Mouse (Mus musculus) lung, postnatal 14 days (tissue): ENCODE results near the gene Rpl10-ps3.

Source experiments
- DNase-seq: peaks from one replicate; pipeline ENCODE4 v3.0.0; 2021

The Rpl10-ps3 gene

DNA sequence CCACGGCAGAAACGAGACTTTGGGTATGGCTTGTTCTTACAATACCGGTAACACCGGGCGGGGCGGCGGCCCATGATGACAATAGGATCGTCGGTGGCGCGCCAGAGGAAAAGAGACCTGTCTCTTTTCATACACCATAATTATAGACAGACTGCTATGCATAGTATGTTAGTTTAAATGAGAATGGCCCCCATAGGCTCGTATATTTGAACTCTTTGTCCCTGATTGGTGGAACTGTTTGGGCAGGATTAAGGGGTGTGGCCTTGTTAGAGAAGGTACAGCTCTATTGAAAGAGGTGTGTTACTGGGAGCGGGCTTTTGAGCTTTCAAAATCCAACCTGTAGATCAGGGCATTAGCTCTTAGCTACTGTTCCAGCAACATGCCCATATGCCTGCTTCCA is at the start of gene Rpl10-ps3:
TSS of gene Rpl10-ps3 (minus strand) at position 101 of the 400 bp plus-strand sequence.
- DNase-seq = no peak

DNA sequence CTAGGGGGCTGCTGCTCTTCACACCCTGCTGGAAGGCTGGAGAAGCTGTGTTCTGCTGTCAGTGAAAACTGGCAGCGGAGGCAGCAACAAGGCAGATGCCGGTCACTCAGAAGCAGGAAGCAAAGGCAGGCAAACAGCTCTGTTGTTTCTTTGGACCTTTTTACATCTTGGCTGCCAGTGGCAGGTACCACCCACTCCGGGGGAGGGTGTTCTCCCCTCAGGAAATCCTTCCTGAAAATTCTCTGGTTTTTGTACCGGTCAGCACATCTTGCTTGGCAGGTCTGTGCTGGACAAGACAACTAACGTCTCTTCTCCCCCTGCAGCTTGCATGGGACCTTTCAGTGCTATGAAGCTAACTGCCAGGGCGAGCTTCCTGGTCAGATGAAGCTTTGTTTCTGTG is 30.8 kb upstream of the Rpl10-ps3 start:
- no peak for DNase-seq

DNA sequence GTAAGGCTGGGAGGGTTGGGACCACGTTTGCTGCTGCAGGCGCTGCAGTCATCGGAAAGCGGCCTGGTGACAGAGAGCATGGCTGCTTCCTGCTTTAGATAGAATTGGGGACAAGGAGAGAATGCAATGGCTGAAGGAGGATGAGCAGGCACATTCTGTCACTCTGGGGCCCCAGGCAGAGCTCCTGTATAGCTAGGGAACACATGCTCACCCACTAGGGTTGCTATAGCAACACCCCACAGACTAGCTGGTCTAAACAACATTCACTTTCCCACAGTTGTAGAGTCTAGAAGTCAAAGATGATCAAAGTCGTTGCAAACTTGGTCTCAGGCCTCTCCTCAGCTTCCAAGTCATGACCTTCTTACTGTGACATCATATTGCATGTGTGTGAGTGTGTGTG is 29.9 kb upstream of the Rpl10-ps3 start:
- no peak for DNase-seq

DNA sequence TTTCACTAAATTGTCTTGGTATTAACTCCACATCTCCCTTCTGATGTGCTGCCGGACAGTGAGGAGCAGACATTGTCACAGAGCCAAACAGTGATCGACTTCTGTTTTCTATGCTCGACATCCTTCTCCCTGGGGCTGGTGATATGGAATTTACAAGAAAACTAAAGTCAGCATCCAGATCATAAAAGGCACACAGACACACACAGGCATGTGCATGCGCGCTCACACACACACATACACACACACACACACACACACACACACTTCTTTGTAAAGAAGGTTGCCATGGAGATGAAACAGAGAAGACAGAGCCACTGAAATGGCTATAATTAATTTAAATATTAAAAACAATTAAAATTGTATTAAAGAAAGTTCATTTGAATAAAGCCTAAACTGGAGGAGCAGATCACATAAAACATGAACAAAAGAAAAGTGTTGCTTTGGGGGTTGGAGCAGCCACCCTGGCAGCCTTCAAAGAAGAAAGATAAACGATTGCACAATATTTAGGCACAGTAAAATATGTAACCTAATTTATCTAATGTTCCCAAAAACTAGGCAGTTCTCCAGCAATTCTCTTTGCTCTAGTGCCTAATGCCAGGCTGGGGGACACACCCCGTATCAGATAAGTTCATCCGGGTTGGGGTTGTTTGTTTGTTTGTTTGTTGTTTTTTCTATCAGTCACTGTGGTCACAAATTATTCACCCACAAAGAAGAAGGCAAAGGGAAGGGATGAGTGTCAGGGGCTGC is 24.0 kb upstream of the Rpl10-ps3 start:
- no peak for DNase-seq

DNA sequence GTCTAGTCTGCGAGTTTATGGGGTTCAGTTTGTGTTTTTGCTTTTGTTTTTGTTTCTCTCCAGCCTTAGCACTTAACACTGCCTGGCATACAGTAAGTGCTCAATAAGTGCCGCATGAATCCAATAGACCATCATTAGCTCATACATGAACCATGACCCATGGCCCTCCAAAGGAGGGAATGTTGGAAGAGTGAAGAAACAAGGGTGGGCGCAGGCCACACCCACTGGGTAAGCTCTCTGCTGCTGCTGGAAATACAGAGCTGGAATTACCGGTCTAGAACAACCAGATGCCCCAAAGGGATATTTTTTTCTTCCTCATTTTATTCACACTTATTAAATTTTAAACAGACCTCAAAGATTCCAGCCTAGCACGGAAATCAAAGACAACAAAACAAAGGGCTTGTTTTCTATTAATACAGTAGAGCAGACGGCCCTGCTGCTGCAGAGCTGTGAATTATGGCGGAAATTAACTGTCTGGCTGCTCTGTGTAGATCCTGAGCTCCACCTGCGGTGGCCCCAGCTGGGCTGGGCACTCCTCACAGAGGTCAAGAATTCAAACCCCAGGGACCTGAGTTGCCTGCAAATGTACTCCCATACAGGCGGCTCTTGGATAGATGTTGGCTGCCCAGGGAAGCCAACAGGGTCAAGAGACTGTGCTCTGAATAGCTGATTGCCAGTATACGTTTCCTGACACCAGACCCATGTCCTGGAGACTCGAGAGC is 20.5 kb upstream of the Rpl10-ps3 start:
- no peak for DNase-seq

DNA sequence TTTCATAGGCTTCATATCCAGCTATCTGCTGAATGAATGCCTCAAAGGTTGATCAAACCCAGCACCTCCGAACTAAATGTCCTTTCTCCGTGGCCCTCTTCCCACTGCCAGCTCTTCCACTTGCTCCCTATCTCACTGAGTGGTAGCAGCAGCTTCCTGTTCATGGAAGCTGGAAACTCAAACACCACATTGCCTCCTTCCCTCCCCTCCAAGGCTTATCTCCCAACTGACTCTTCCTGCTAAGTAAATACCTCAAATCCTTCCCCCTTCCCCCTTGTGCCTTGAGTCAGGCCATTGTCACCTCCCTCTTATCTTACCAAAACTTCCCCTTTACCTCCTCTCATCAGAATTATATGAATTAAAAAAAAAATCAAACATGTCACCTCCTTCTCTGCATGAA is 19.2 kb upstream of the Rpl10-ps3 start:
- no peak for DNase-seq

DNA sequence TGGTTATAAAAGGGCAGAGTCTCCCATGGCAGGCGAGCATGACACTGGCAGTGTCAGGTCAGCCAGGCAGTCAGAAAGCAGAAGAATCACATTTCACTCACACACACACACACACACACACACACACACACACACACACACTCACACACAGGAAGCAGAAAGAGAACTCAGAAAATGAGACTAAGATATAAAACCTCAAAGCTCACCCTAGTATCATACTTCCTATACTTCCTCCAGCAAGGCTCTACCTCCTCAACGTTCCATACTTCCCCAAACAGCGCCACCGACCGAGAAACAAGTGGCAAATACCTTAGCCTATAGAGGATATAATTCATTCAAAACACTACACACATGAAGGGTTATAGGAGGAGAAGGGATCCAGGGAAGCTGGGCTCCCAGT is 18.5 kb upstream of the Rpl10-ps3 start:
- no peak for DNase-seq

DNA sequence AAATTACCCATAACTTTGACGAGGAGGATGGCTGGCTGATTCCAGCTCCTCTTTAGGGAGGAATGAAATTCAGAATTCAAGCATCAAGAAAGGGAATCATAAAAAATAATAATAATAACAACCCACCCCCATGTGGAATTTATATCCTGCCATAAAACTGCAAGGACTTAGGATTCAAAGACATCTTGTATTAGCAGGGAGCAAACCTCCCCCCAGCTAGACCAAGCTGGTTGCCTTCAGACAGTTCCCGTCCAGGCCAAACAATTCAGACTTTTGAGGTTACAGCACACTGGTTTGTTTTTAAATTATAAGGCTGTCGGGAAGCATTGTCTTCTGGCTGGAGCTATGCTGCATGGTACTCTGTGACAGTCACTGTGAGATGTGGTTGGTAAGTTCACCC is 17.8 kb upstream of the Rpl10-ps3 start:
- DNase-seq = no peak

DNA sequence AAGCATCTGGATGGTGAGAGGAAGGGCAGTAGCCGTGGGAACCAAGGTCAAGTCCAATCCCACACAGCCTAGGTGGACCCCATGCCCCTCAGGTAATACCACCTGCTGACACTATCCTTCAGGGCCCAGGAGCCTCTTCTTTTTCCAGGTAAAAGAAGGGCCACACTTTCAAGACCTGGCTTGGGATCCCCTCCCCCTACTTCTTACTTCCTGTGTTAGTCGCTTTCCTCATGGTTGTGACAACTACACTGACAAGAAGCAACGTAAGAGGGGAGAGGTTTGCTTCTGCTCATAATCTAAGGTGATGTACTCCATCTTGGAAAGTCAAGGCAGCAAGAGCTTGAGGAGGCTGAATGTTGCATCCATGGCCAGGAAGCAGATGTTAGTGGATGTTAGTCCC is 15.6 kb upstream of the Rpl10-ps3 start:
- no peak for DNase-seq

DNA sequence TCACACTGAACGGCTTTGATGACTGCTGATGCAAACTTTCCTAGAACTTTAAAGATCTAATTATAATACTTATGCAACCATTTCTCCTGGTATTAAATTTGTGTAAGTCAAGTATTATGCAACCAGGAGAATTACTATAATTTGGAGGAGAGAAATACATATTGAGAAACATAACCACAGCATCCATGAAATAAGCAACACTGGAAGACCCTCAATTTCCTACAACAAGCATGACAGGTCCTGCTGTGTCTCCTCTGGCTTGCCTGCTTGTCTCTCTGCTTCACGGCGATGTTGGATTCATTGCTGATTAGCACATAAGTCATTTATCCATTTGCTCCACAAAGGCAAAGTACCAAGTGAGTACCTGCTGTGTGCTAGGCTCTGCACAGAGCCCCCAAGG is 12.6 kb upstream of the Rpl10-ps3 start:
- DNase-seq = no peak

DNA sequence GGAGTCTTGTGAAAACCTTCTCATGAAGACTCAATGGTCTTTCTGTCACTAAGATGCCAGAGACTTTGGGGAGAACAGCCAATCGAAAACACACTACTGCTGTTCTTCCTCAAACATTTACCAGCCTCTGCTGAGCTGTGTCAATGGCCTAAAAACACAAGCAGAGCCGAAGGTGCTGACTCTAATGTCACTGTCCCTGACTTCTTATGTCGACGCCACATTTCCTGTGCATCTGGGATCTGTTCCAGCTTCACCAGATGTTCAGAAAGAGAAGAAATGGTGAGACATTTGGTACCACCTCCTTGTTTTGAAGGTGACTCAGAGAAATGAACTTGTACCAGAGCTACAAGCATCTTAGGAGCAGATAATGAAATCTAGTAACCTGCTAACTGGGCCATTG is 7.0 kb upstream of the Rpl10-ps3 start:
- no peak for DNase-seq

DNA sequence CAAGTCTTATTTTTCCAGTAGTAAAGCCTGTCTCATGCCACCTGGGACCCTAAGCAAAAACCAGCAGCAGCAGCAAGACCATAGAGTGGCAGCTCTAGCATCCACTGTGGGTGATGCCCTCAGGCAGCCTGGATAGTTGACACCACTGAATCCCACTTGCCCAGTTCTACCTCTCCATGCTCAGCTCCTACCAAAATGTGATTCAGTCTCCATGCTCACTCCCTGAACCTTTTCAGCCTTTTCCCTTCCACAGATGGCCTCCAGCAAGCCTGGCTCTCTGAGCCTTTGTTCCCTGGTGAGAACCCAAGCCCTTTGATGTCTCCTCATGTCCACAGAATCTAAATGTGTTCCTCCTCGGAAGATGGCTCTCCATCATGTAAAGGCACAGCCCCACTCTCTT is 5.8 kb upstream of the Rpl10-ps3 start:
- DNase-seq = no peak

DNA sequence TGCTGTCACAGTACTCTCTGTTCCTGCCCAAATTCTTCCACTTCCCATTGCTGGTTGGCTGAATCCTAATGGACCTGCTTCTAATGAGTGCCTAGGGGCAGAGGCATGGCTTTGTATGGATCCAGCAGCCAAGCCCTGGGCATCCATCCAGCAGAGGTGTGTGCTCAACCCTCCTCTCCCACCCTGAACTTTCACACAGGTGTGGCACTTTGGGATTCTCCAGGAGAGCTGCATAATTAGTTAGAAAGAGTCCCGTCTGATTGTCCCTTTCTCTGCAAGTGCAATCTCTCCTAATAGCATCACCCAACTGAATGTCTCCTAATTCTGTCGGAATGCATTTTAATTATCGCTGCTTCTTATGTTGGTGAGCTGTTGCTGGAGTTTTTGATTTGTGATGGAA is 4.4 kb upstream of the Rpl10-ps3 start:
- no peak for DNase-seq

DNA sequence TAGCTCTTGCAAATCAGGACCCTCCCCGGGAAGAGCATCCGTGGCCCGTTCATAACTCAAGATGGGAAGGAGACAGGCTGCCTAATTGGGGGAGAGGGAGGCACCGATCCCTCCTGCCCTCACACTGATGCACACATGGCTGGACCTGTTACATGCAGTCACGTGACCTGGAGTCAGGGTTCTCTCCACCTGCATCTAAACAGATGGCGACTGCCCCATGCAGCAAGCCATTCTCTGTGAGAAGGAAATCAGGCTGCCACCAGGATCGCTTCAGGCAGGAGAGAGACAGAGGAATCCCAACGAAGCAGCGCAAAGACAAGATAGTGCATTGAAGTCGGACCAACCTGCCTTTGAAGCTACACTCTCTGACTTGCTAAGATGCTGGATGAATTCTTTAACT is 3.5 kb upstream of the Rpl10-ps3 start:
- no peak for DNase-seq

DNA sequence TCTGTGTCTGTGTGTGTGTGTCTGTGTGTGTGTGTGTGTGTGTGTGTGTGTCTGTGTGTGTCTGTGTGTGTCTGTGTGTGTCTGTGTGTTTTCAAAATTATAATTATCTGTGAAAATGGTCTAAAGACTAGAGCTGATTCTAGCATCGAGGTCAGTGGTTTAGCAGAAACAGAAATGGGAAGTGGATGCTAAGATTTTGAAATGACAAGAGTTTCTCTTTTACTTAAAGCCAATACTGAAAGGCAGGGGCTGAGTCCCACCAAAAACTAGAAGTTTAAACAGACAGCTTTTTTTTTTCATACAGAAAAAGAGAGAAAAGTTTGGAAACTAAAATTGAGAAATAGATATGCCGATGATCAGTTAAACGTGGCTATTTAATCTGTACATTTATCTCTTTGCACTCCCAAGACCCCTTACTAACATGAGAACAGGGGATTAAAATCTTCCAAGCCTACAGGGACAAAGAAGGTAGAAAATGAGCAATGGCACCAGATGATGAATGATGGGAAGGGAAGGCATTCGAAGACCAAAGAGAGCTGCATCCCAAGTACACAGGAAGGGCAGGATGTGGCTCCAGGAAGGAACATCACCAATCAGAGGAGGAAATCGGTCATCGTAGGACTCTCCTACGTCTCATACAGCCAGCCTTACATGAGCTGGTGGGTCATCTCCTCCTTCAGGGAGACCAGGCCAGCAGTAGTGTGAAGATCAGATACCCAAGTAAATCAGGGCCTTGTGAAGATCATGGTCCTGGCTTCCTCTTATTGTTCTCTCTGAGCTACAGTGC is 9.0 kb downstream of the Rpl10-ps3 start:
- DNase-seq = no peak

DNA sequence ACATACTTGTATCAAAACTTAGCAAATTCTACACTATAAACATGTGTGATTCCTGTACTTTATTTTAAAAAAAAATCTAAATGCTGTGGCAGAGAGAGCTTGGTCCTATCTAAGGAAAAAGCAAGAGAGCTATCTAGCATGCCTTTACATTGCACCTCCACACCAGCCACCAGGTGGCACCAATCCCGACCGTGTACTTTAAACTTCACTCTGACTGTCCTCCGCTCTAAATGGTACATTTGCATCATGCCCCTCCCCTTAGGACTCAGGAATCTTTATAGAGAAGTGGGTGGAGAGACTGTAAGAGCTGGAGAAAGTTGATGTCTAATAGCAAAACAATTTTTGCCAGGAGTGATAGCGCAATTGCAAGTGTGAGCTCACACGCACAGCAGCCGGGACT is 11.4 kb downstream of the Rpl10-ps3 start:
- peak; percentile 51 for DNase-seq

DNA sequence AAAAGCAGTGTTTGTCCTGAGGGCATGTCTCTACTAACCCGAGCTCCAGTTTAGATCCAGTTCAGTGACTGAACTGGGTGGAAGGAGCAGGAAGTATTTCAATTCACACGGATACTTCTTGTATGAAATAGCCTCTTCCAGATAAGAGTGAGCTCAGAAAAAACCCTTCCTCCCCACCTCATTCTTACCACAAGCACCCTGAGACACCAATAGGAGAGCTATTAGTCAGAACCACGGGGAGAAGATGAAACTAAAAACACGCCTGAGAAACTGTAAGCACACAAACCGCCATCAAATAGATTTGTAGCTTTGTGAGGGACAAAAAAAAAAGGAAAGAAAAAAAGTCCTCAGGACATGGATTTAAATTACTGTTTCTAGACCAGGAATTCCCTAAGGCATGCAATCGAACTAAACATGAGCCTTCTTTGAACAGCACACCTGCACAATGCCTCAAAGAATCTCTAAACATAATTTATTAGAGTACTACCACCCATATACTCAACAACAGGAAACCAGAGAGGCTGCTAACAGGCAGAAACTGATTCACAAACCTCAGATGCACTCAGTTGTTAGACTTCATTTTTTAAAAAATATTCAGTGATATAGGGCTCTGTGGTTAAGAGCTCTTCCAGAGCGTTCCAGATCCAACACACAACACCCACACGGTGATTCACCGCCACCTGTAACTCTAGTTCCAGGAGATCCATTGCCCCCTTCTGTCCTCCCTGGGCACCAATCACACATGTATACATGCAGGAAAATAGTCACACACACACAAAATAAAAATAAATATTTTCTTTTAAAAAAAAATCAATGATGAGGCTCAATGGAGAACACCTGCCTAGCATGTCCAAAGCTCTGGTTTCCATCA is 20.2 kb downstream of the Rpl10-ps3 start:
- DNase-seq = no peak

DNA sequence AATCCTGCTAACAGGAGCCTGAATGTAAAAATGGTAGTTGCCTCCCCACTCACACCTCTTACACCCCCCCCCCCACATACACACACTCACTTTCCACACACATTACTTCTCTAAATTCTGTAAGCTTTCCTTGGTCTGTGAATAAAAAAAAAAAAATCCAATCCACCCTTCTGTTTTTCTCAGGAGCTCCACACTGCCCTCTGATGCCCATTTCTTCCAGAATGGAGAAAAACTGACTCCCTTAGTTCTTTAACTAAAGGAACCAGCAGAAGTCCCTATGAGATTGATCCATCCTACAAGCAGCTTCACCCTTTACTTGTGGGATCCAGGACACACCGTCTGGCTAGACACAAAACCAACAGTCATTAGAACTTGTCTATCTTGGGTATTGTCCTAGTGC is 24.0 kb downstream of the Rpl10-ps3 start:
- no peak for DNase-seq

DNA sequence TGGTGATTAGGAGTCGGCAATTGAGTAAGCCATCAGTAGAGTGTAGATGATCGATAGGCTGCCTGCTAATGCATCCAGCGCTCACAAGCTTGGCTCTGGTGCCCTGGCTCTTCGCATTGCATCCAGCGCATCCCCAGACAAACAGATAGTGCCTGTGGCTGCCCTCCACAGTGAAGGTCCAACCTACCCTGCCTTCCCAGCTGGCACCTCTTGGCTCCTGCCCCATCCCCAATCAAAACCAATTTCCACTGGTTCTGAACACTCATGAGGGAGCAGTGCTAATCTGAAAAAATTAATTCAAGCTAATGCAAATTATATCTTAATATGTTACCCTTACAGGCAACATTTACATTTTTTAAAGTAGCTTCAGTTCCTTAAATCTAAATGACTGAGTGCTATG is 25.3 kb downstream of the Rpl10-ps3 start:
- no peak for DNase-seq

DNA sequence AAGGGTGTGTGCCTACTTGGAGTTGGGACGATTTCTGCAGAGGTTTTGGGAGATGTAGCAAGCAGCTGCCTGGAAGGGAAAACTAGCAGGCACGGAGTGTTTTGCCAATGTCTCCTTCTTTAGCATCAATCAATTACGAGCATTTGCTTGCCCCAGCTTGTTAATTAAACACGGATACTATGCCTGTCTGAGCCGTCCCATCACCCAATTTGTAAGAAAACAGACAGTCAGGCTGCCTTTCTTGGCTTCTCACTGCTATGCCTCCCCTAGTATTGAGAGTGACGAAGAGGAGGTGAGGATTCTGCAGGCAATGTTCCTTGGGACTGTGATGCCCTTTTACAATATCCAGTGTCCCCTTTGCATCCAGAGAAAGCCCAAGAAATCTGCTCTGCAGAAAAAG is 27.5 kb downstream of the Rpl10-ps3 start:
- no peak for DNase-seq

DNA sequence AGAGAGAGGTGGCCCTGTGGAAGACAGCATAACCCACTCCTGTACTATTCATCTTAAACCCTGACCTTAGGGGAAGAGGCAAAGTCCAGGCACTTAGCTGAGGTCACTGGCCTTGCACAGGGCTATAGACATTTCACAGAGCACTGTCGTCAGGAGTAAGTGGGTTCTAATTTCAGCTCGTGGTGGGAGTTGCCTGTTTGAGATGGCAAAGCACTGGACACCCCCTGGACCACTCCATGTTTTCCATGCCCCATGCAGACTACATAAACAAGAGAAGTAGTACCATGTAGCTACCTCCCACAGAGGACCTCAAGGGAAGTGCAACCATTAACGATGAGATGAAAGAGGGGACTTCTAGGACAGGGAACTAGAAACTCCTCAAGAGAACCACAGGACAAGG is 29.1 kb downstream of the Rpl10-ps3 start:
- DNase-seq = no peak

DNA sequence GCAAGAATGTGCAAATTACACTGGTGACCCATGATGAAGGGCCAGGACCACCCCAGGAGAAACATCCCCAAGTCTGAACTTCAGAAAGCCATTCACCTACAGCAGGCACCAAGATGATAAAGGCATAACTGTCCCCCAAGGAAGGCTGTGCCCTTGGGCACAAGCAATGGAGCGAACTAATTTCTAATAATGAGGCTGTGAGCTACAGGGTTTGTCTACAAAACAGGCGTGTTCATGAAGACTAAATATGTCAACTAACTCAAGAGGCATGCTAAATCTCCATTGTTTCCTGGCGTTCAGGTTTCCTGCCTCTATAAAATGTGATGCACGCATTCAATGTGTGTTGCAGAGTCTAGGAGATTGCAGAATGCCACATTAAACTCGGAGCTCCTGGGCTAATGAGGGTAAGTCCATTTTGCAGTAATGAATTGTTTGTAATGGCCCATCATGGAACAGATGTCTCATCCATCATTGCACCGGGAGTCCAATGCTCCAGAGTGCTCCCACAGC is 33.7 kb downstream of the Rpl10-ps3 start:
- no peak for DNase-seq
